Mouse (Mus musculus): ENCODE measurements around the gene Plgrkt. TPM values are rescaled to one million over a fixed set of nuclear protein-coding genes. Genes with fewer than 3 reads are reported as not detected.

The Plgrkt gene
- polyA plus RNA-seq, 1 experiment from 2014 or later = 95.4 TPM

GRCm38 (mm10) chr19:29365105-29365504 lies 2.1 kb downstream of the Plgrkt start:
- H3K4me1 ChIP-seq (ENCODE audit: control insufficient read depth, insufficient read depth, low read length) = peaks cover 18% of the 10 kb centered on the region
- H3K9ac ChIP-seq (ENCODE audit: low read length) = no peak overlapping the region
- H3K27me3 ChIP-seq (ENCODE audit: control insufficient read depth, insufficient read depth, low read length) = no peaks in the 10 kb centered on the region
- no peaks in the 10 kb centered on the region for H3K9me3 ChIP-seq (replicated peaks; ENCODE audit: control insufficient read depth, low read length)
- no peak overlapping the region for H3K4me2 ChIP-seq (ENCODE audit: low read depth, low read length)
- 36% methylated on average over 3 of the region's 3 CpGs for WGBS
- no peak for ATAC-seq (ENCODE audit: insufficient read depth, low FRiP score)
- H3K4me3 ChIP-seq (replicated peaks; ENCODE audit: low read length) = no peak overlapping the region
- H3K36me3 ChIP-seq (ENCODE audit: control insufficient read depth, insufficient read depth, low read length) = no peaks in the 10 kb centered on the region
- no peak overlapping the region for H3K27ac ChIP-seq (ENCODE audit: low read length)

DNA sequence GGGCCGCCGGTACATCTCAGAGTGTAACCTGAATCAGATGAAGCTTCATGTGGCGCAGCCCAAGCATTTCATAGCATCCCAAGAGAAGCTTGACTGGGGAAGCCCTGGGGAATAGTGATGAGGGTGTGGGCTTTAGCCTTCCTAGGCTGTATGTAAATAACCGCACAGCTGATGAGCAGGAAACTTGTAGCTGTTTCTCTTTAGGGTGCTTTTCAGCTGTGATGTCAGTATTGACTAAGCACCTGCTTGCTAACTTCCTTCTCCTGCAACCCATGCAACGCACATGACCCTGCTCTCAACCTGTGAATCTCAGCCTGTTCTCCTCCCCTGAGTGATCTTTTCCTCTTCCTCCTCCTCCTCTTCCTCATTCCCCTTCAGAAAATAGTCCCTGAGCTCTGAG lies 3.1 kb downstream of the Plgrkt start:
- 82% methylated on average over 5 of the region's 5 CpGs for WGBS

GRCm38 (mm10) chr19:29363557-29363956 lies 3.6 kb downstream of the Plgrkt start:
- peaks cover 18% of the 10 kb centered on the region for H3K4me1 ChIP-seq (ENCODE audit: control insufficient read depth, insufficient read depth, low read length)
- no peak overlapping the region for H3K9ac ChIP-seq (ENCODE audit: low read length)
- H3K4me2 ChIP-seq (ENCODE audit: low read depth, low read length) = no peak overlapping the region
- H3K27me3 ChIP-seq (ENCODE audit: control insufficient read depth, insufficient read depth, low read length) = no peaks in the 10 kb centered on the region
- 84% methylated on average over 7 of the region's 7 CpGs for WGBS
- no peaks in the 10 kb centered on the region for H3K36me3 ChIP-seq (ENCODE audit: control insufficient read depth, insufficient read depth, low read length)
- no peak for ATAC-seq (ENCODE audit: insufficient read depth, low FRiP score)
- no peak overlapping the region for H3K4me3 ChIP-seq (replicated peaks; ENCODE audit: low read length)
- H3K9me3 ChIP-seq (replicated peaks; ENCODE audit: control insufficient read depth, low read length) = no peaks in the 10 kb centered on the region
- H3K27ac ChIP-seq (ENCODE audit: low read length) = no peak overlapping the region

More for the DNA sequence above, 3.1 kb downstream of the Plgrkt start:
- ATAC-seq (ENCODE audit: insufficient read depth, low FRiP score) = no peak
- Histone ChIP-seq H3K9me3 (replicated peaks; ENCODE audit: control insufficient read depth, low read length) (no peaks in the 10 kb centered on the region), H3K27ac (ENCODE audit: low read length) (no peak overlapping the region), H3K4me2 (ENCODE audit: low read depth, low read length) (no peak overlapping the region), H3K36me3 (ENCODE audit: control insufficient read depth, insufficient read depth, low read length) (no peaks in the 10 kb centered on the region), H3K4me1 (ENCODE audit: control insufficient read depth, insufficient read depth, low read length) (peaks cover 18% of the 10 kb centered on the region), H3K4me3 (replicated peaks; ENCODE audit: low read length) (no peak overlapping the region), H3K9ac (ENCODE audit: low read length) (no peak overlapping the region), H3K27me3 (ENCODE audit: control insufficient read depth, insufficient read depth, low read length) (no peaks in the 10 kb centered on the region)

GRCm38 (mm10) chr19:29362173-29362930 lies 4.8 kb downstream of the Plgrkt start:
- Histone ChIP-seq H3K4me3 (replicated peaks; ENCODE audit: low read length) (peak overlapping the region; percentile 78), H3K27me3 (ENCODE audit: control insufficient read depth, insufficient read depth, low read length) (no peaks in the 10 kb centered on the region), H3K9ac (ENCODE audit: low read length) (peak overlapping the region; percentile 83), H3K36me3 (ENCODE audit: control insufficient read depth, insufficient read depth, low read length) (no peaks in the 10 kb centered on the region), H3K9me3 (replicated peaks; ENCODE audit: control insufficient read depth, low read length) (no peaks in the 10 kb centered on the region), H3K4me2 (ENCODE audit: low read depth, low read length) (peak overlapping the region; percentile 83), H3K27ac (ENCODE audit: low read length) (peak overlapping the region; percentile 16; the same call in 1 of the 2 replicates), H3K4me1 (ENCODE audit: control insufficient read depth, insufficient read depth, low read length) (peaks cover 18% of the 10 kb centered on the region)
- WGBS = 30% methylated on average over 13 of the region's 13 CpGs
- ATAC-seq (ENCODE audit: insufficient read depth, low FRiP score) = no peak

DNA sequence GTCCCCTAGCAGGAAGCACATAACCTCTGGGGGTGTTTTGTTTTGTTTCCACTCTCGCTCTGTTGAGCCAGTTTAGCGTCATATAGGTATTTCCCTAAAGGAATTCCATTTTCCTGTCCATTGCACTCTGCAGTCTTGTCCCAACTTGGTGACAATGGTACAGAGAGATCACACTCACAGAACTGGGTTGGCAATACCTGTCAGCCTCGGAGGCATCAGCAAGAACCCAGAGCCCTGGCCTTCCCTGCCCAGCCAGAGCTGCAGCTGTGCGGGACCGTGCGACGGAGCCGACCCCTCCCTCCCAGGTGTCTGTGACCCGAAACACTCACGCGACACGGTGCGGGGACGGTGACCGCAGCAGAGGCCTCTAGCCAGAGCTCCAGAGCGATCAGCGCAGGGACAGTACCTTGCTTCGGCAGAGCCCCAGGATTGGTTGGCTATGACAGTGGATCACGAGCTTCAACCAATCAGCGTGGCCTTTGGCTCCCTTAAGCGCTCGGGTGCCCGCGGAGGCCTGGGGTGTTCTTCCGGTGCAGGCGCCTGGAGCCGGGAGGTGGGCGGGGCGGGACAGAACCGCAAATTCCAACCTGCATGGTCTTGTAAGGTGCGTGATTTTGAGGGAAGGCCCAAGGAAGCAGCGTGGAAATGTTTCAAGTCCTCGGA lies 5.6 kb downstream of the Plgrkt start:
- ATAC-seq (ENCODE audit: insufficient read depth, low FRiP score) = peak; percentile 99
- peak overlapping the region; percentile 16; the same call in 1 of the 2 replicates for H3K27ac ChIP-seq (ENCODE audit: low read length)
- peak overlapping the region; percentile 83 for H3K9ac ChIP-seq (ENCODE audit: low read length)
- H3K9me3 ChIP-seq (replicated peaks; ENCODE audit: control insufficient read depth, low read length) = no peaks in the 10 kb centered on the region
- H3K4me3 ChIP-seq (replicated peaks; ENCODE audit: low read length) = peak overlapping the region; percentile 78
- peak overlapping the region; percentile 83 for H3K4me2 ChIP-seq (ENCODE audit: low read depth, low read length)
- H3K36me3 ChIP-seq (ENCODE audit: control insufficient read depth, insufficient read depth, low read length) = no peaks in the 10 kb centered on the region
- no peaks in the 10 kb centered on the region for H3K27me3 ChIP-seq (ENCODE audit: control insufficient read depth, insufficient read depth, low read length)
- peaks cover 15% of the 10 kb centered on the region for H3K4me1 ChIP-seq (ENCODE audit: control insufficient read depth, insufficient read depth, low read length)
- 3% methylated on average over 33 of the region's 33 CpGs for WGBS

DNA sequence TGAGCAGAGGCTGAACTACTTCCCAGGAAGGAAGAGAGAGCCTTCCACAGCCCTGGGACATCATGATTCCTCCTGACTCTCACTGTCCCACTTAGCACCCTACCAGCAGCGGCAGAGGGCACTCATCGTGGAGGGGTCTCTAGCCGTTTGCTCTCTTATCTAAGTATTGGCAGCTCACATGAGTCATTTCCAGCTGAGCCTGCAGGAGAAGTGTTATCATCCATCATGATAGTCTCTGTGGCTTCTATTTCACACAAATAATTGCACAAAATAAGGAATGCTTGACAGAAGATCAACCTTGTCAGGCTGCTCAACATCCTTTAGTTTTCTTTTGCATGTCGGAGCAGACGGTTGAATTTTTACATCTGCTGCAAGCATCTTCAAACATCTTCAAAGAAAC lies 6.9 kb downstream of the Plgrkt start:
- no peaks in the 10 kb centered on the region for H3K9me3 ChIP-seq (replicated peaks; ENCODE audit: control insufficient read depth, low read length)
- no peaks in the 10 kb centered on the region for H3K36me3 ChIP-seq (ENCODE audit: control insufficient read depth, insufficient read depth, low read length)
- H3K4me1 ChIP-seq (ENCODE audit: control insufficient read depth, insufficient read depth, low read length) = peaks cover 16% of the 10 kb centered on the region
- 61% methylated on average over 5 of the region's 5 CpGs for WGBS
- H3K27me3 ChIP-seq (ENCODE audit: control insufficient read depth, insufficient read depth, low read length) = no peaks in the 10 kb centered on the region
- no peak for ATAC-seq (ENCODE audit: insufficient read depth, low FRiP score)
- H3K4me2 ChIP-seq (ENCODE audit: low read depth, low read length) = no peak overlapping the region
- H3K9ac ChIP-seq (ENCODE audit: low read length) = no peak overlapping the region
- no peak overlapping the region for H3K27ac ChIP-seq (ENCODE audit: low read length)
- H3K4me3 ChIP-seq (replicated peaks; ENCODE audit: low read length) = no peak overlapping the region

DNA sequence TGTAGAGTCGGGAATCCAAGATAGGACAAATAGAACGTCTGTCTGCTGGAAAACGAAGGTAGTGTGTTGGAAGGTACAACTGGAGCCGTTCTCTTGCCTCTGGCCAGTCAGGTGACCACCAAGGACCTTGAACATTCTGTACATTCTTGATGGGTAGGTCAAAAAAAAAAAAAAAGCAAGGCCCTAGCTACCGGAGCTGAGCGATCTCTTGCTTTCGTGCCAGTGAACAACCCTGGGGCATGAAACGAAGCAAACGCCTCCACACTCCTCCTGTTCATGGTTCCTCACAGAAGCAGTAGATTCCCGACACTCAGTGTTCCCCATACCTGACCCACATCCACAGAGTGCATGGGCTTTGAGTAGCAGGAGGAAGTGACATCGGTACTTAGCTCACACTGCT lies 10.9 kb downstream of the Plgrkt start:
- Histone ChIP-seq H3K9me3 (replicated peaks; ENCODE audit: control insufficient read depth, low read length) (no peaks in the 10 kb centered on the region), H3K27me3 (ENCODE audit: control insufficient read depth, insufficient read depth, low read length) (no peaks in the 10 kb centered on the region), H3K4me3 (replicated peaks; ENCODE audit: low read length) (no peak overlapping the region), H3K9ac (ENCODE audit: low read length) (0 out of 2 replicates have a peak overlapping the region, but pooled peaks have one; percentile 14), H3K4me2 (ENCODE audit: low read depth, low read length) (no peak overlapping the region), H3K36me3 (ENCODE audit: control insufficient read depth, insufficient read depth, low read length) (no peaks in the 10 kb centered on the region), H3K4me1 (ENCODE audit: control insufficient read depth, insufficient read depth, low read length) (peaks cover 8% of the 10 kb centered on the region), H3K27ac (ENCODE audit: low read length) (no peak overlapping the region)
- ATAC-seq (ENCODE audit: insufficient read depth, low FRiP score) = no peak
- WGBS = 81% methylated on average over 11 of the region's 11 CpGs

DNA sequence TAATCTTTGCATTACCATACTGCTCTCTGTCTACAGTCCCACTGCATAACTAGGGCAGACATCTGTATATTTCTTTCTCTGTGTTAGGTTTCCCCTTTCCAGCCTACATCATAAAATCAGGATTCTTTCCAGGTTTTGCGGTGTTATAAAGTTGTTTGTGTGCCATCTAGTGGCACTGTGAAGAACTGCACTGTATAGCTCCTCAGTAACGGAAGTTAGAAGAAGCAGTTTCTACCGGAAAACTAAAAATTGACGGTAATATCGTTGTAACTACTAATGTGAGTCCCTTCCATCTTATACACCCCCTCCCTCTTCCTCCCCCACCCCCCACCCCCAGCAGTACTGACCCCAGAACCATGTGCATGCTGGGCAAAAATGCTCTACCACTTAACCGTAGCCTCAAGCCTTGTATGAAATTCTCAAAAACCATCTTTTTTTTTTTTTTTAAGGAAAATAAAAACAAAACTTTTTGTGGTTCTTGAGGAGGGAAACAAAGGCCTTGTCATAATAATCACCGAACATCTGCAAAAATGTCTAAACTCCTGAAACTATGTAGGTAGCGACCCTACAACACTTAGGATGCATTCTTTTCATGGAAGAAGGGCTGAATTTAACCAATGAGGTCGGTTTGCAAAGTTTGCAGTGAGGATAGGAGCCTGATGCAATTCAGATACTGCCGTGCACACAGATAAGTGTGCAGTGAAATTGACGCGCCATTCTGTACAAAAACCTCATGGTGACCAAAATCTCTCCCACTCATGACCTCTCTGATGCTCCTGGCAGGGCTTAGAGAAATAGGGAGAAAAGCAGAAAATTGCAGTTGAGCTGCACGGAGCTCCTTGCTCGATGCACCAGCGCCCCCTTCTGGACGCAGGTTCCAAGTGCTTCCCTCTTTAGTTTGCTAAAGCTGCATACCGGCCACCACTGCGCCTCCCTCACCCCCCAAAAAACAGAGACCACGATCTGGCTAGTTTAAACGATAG lies 12.0 kb downstream of the Plgrkt start:
- Histone ChIP-seq H3K4me1 (ENCODE audit: control insufficient read depth, insufficient read depth, low read length) (0 out of 2 replicates have a peak, but pooled peaks cover 3% of the 10 kb centered on the region), H3K9ac (ENCODE audit: low read length) (peak overlapping the region; percentile 38; the same call in 1 of the 2 replicates), H3K36me3 (ENCODE audit: control insufficient read depth, insufficient read depth, low read length) (no peaks in the 10 kb centered on the region), H3K27me3 (ENCODE audit: control insufficient read depth, insufficient read depth, low read length) (no peaks in the 10 kb centered on the region), H3K27ac (ENCODE audit: low read length) (no peak overlapping the region; the same call in 1 of the 2 replicates), H3K4me2 (ENCODE audit: low read depth, low read length) (peak overlapping the region; percentile 76), H3K4me3 (replicated peaks; ENCODE audit: low read length) (peak overlapping the region; percentile 43), H3K9me3 (replicated peaks; ENCODE audit: control insufficient read depth, low read length) (no peaks in the 10 kb centered on the region)
- WGBS = 4% methylated on average over 20 of the region's 20 CpGs
- ATAC-seq (ENCODE audit: insufficient read depth, low FRiP score) = peak; percentile 80; the same call in 1 of the 2 replicates

Data from stomach, embryonic 16.5 days (tissue).